Mouse (Mus musculus) heart, postnatal 0 days (tissue): ENCODE measurements around the gene Trappc3.
A peak's percentile ranks its signal among the peaks of the same experiment; 100 is the strongest.

Experiments used
- CTCF ChIP-seq: IDR thresholded peaks from 2 replicates; pipeline ENCODE4 v1.5.1; 2016; ENCODE audit warnings: antibody characterized with exemption, control low read depth, low read depth
- EP300 ChIP-seq: IDR thresholded peaks from 2 replicates; pipeline ENCODE4 v1.6.1; 2016; ENCODE audit warnings: antibody characterized with exemption, low read depth

DNA sequence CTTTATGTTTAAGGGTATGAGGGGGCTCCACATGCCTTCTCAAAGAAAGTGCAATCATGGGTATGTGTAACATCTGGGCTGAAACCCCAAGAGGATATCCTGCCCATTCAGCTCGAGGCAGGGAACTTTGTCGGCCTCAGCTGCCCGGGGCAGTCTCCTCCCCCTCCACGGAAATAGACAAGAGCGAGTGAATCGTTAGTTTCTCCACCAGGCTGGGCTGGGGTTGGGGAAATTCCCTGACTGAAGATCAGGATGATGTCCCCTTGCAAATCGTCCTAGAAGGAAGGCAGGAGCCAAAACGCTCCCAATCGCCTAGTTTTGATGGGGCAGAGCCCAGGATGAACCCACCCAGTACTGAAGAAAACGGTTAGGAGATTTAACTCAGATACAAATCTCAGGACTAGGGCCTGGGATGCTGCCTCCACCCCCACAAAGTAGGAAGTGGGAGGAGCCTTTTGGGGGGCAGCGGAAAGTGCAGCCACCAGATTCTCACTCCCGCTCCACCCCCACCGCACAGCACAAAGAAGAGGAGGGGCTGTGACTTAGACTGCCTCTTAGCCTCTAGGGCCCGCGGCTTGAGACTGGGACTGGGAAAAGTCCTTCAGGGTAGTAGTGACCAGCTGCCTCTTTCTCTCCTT lies 2.5 kb upstream of the Trappc3 start:
- peak; percentile 53; the same call in 1 of the 2 replicates for TF ChIP-seq EP300
- TF ChIP-seq CTCF: no peak
